Mouse (Mus musculus) ES-E14 (cell line): Measurements from ENCODE around the gene Cep131.

Source experiments
- CHD2 ChIP-seq: IDR thresholded peaks from 2 replicates; pipeline ENCODE4 v1.6.1; 2014; ENCODE audit warnings: mild to moderate bottlenecking, low read depth, low read length, inconsistent platforms
- HCFC1 ChIP-seq: IDR thresholded peaks from 2 replicates; pipeline ENCODE4 v1.6.1; 2012; ENCODE audit warnings: low read length, inconsistent platforms, borderline replicate concordance; ENCODE audit not compliant: insufficient read depth
- MAFK ChIP-seq: IDR thresholded peaks from 2 replicates; pipeline ENCODE4 v1.6.1; 2014; ENCODE audit warnings: mild to moderate bottlenecking, low read depth, low read length, inconsistent platforms; ENCODE audit not compliant: insufficient read depth

DNA sequence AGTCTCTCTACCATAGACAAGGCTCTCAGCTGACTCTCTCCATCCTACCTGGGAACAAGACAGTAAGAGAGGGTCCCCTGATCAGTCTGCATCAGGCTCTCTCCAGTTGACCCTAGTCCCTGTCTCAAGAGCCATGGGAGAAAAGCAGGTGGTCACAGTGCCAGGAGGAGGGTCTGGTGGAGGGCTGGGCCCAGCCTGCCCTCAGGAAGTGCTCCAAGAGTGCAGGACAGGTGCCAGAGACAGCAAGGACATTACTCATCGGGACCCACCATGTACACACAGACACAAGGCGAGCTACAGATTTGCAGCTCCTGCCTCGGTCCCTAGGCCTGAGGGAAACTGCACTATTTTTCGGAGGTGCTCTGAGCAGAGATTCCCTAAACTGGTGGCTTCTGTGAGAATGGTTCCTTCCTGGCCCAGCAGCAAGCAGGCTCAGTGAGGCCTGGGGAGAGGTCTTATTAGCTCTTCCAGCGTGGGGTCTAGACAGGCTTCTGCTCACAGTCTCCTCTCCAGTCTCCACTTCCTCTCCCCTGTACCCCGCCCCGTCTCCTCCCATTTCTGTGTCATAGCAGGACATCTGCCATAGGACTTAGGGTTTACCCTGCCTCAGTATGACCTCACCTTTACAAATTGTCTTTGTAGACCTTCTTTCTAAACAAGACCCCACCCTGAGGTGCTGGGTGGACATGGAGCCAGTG lies 44.3 kb downstream of the Cep131 start:
- TF ChIP-seq CHD2 (no peak), MAFK (no peak), HCFC1 (no peak)
